Mouse (Mus musculus) urinary bladder, postnatal 4 days (tissue): ENCODE data around the gene Shroom1.

Experiments used
- DNase-seq, 2 experiments: peaks; one replicate each; pipeline ENCODE4 v3.0.0; 2021 to 2022; ENCODE audit warnings: low spot score in 2 of 2

The Shroom1 gene

DNA sequence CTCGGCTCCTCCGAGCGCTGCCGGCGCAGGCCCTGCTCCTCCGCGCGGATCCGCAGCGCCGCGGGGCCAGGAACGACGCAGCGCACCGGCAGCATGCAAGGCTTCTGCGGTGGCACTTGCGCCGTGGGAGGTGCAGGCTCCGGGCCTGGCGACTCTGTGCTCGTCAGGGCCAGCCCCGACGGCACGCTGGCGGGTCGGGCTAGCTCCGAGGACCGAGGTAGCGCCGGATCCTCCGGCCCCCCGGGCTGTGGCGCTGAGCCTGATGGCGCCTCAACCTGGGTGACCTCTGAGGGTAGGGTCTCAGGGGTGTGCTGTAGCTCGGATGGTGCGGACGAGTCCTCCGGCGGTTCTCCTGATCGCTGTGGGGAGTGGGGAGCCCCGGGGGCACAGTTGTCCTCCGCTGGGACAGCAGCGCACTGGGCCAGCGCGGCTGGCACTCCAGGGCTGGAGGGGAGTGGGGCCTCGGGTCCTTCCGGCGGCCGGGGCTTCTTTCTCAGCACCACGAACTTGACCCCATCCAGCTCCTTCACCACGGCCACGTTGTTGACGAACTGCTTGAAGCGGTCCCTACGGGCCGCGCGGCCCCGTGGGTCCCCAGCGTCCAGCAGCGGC is 22.3 kb downstream of the Shroom1 start:
- no peak for DNase-seq

DNA sequence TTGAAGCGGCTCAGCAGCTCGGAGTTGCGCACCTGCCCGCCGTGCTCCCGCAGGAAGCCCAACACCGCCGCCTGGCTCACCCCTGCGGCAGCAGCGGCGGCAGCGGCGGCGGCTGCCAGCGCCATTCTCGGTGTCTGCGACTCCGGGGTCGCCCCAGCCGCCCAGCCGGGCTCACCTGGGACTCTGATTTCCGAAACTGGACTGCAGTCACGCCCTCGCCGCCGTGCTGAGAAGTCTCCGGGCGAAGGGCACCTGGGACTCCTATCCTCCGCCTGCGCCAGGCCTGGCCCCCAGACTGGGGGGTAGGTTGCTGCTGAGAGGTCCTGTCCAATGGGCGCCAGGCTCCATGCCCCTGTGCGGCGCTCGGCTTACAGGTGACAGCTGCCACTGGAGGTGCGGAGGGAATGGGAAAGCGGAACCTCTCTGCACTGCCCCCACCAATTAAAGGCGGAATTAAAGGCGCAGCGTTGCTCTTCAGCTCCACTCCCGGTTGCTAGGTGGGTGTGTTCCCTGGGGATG is 22.8 kb downstream of the Shroom1 start, which contains the start of the genes Gm9945 and Sowaha:
Gm9945 (plus strand) TSS at position 384 of the 519 bp plus-strand sequence.
Sowaha (minus strand) TSS at position 492 of the 519 bp plus-strand sequence.
- DNase-seq, result peak in 1 of 2 experiments; percentile 27

DNA sequence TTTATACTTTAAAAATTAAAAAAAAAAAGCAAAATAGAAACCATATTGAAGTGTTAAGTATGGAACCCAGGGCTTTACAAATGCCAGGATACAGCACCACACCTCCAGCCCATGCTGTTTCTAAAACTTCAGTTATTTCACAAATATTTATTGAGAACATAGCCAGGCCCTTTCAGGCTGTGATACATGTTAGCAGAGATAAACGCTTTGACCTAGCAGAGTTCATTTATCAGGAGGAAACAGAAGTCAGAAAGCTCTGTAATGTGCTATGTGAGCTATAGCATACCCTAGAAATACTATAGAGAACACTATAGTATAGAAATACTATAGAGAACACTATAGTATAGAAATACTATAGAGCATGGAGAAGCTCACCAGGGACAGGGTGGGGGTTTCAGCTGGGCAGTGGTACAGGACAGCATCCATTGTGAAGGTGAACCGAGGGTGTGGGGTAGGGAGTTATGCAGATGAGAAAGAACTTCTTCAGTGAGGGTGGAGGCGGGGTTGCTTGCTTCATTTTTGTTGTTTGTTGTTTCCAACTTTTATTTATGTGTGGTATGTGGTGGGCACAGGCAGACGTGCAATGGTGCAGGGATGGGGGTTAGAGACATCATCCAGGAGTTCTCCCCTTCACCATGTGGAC is 24.2 kb downstream of the Shroom1 start:
- no peak for DNase-seq

DNA sequence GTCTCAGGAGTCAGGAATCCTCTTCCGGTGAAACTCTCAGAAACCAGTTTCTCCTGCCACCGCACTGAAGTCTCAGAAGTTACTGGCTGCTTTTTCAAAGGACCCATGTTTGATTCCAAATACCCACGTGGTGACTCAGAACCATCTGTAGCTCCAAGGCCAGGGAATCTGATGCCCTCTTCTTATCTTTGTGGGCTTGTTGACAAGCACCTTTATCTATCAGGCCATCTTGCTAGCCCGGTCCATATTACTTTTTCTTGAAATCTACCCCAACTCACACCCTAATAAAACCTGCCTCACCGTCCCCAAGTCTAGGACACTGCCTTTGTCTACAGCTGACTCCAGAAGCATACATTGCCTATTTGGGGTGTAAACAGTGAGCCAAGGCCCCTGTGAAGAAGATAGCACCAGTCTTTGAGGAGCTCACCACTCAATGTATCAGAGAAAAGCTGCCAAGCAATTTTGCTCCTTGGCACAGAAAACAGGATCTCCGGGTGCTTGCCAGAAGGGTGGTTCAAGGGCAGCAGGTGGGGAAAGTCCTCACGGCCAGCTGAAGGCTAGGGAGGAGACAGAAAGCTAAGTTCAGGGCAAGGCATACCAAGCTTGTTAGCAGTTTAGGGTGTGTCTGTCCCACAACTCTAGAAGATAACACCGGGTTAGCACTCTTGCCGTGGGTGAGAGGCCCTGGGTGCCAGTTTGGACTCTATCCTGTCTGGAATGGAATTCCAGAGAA is 26.3 kb downstream of the Shroom1 start:
- peak in 1 of 2 experiments; percentile 30 for DNase-seq

DNA sequence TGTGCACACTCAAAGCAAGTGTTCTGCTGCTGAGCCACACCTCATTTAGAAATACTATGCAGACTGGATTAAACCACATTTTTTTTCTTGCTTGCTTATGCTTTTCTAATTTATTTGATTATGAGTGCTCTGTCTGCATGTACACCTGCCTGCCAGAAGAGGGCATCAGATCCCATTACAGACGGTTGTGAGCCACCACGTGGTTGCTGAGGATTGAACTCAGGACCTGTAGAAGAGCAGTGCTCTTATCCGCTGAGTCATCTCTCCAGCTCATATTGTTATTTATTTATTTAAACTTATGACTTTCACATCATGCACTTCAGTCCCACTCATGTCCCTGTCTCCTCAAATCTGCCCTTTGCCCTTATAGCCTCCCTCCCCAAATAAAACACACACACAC is 28.7 kb downstream of the Shroom1 start:
- DNase-seq, result no peak

DNA sequence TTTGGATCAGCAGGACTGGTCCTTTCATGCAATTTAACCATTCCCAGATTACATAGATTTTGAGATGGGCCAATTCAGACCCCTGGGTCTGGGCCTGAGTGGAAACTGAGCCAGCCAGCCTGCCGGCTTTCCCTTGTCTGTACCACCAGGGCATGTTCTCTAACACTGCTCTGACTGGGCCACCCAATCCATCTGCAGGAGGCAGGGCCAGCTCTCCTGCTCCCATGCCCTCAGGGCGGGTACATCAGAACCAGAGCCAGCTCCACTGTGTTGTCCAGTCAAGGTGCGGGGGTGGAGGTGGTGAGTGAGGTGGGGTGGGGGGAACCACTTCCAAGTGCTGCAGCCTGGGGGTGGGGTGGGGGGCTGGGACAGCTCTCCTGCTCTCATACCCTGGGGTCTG is 29.3 kb downstream of the Shroom1 start:
- no peak for DNase-seq

DNA sequence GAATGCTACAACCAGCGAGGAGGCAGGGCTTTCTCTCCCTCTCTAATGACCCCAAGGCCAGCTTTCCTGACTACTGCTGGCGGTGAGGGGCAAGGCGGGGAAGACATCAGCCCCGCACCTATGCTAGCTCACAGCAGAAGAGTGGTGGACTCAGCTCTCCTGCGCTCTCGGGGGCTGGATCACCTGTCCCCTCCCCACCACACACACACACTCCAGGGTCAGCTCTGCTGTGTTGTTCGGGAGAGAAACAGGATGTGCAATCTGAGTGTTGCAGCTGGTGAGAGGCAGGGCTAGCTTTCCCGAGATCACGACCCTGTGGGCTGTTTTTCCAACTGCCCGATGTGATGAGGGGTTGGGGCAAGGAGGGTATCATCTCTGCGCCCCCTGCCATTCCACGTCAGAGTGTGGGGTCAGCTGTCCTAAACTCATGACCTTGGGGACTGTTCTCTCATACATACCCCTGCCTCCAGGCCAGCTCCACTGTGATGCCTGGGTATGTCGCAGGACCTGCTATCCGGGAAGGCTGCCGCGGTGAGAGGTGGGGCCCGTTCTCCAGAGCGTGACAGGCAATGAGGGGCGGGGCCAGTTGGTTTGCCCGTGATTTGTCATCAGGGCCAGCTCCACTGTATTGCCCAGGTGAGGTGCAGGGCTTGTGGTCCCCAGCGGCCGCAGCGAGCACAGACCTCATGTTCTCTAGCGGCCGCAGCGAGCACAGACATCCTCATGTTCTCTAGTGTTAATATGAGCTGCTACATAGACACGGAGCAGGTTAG is 30.0 kb downstream of the Shroom1 start:
- DNase-seq, result peak in 1 of 2 experiments; percentile 46

DNA sequence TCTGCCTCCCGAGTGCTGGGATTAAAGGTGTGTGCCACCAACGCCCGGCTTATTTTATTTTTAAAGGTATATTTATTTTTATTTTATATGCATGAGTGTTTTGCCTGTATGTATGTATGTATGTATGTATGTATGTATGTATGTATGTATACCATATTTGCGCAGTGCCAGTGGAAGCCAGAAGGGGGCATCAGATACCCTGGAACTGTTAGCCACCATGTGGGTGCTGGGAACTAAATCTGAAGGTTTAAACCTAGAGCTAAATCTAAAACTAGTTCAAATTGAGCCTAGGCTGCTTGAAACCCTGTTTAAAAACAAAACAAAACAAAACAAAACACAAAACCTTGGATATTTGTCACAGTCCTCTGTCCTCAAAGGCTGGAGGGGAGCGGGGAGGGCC is 32.0 kb downstream of the Shroom1 start:
- no peak for DNase-seq

DNA sequence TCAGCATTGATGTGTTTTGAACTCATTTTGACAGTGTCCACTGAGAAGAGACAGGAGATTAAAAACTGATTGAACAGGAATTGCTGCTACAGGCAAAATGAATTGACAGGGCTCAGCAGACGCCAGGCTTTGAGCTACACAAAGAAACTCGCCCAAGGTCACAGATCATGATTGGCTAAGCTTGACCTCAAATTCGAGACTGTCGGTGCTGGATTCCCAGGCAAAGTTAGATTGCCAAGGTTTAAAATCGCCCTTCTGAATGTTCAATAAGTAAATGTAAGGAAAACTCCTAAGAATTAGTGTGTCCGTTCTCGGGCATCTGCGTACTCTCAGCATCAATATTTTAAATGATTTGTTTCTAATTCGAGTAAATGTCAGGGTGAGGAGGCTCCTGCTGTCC is 32.4 kb downstream of the Shroom1 start:
- DNase-seq, result no peak

DNA sequence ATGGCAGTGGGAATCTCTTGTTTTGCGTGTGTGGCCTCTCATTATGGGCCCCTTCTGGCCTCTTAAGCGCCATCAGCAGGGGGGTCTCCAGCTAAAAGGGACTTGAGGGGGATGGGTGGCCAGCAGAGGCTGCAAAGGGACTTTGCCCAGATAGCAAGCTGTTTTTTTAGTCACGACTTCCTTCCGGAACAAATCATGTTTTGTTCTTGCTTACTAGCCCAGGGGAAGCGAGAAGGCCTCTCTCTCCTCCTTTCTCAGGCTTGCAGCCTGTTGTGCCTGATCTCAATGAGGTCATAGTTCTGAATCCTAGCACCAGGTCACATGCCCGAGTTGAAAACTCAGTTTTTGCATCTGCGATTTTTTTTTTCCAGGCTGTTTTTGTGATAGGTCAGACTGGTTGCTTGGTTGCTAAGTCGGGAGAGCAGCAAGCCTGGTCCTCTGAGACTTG is 35.0 kb downstream of the Shroom1 start:
- no peak for DNase-seq

DNA sequence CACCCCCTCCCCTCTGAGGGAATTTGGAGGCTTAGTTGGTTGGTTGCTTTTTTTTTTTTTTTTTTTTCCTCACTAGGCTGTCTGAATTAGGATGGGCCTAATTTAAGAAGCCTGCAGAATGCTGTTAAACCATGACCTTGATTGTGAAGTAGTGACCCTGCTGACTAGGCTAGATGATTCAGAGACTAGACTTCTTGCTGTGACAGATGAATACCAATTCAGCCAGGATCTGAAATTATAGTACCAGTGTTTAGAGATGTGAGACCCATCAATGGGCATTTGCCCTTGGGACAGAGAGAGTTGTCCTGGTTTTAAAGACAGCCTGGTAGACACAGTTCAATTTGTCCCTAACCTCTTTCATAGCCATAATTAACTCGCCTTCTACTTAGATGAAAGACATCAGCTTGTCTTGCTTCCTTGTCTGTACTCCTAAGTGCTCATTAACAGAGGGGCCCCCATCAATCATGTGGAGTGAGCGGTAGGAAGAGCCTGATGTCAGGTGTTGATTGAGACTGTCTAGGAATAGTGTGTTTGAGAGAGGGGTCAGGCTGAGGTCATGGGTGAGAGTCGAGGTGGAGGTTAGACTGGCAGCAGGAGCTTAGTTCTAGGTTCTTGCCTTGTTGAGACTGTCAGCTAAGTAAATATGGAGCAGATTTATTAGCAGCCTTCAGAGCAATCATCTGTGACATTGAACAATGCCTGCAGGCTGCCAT is 36.4 kb downstream of the Shroom1 start:
- DNase-seq, result no peak

DNA sequence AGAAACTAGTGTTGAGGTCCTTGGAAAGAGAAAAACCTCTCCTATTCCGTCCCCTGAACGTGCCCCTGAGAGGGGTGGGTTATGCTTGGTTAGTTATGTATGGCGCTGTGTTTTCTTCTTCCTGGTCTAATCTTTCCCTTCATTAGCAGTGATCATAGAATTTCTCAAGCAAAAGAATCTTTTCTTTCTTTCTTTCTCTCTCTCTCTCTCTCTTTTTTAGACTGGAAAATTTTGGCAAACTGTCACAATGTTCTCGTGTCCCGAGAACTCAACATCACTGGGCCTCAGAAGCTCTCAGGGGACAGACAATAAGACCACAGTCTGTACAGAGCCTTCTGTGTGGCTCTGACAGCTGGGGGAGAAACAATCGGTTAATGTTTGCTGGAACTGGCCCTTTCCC is 38.4 kb downstream of the Shroom1 start:
- DNase-seq, result no peak

DNA sequence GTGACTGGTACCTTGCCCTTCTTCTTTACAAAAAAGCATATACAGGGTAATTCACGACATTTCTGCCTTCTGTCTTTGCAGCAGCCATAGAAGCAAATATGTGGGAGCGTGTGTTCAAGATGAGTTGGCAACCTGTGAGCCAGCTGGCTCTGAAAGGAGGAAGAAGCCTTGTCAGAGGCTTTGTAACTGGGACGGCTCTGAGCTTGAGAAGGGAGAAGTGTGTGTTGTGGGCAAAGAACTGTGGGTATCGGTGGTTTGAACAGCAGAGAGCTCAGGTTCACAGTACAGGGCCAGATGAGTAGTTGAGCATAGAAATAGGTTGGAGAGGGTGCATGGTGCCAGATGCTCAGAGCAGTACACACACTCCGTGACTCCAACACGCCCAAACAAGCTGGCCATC is 39.9 kb downstream of the Shroom1 start:
- no peak for DNase-seq

DNA sequence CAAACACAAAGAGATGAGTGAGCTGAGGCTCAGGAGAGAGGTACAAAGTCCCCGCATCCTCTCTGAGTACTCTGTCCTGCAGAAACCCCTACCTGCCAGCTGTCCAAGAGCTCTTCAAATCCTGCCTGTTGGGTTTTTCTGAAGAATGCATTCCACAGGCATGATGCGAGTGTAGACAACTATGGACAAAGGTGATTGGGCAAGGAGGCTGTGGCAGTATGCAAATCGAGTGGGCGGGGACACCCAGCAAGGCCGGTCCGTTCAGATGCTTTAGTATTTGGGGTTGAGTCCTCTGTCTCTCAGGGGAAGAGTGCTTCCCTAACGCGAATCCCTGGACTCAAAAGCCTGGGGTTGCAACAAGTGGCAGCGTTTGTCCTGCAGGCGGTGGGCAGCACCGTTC is 43.6 kb downstream of the Shroom1 start:
- DNase-seq, result peak in 1 of 2 experiments; percentile 47

DNA sequence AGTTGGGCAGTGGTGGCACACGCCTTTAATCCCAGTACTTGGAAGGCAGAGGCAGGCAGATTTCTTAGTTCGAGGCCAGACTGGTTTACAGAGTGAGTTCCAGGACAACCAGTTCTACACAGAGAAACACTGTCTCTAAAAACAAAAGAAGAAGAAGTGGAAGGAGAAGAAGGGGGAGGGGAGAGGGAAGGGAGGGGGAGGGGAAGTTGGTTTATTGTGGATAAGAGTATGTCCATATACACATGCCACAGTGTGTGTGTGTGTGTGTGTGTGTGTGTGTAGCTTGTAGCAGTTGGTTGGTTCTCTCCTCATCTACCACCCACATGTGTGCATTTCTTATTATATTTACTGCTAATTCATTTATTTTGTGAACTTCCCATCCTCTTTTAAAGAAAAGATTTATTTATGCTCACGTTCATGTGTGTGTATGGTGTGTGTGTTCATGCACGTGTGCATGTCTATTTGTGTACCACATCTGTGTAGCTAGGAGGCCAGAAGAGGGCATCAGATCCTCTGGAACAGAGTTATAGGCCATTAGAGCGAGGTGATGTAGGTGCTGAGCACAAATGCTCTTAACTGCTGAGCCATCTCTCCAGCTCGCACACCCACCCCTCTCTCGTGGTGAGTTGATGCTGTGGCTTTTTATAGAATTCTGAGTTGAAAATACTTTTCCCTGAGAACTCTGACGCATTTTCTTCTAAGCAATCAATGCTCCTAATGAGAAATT is 45.2 kb downstream of the Shroom1 start:
- no peak for DNase-seq

DNA sequence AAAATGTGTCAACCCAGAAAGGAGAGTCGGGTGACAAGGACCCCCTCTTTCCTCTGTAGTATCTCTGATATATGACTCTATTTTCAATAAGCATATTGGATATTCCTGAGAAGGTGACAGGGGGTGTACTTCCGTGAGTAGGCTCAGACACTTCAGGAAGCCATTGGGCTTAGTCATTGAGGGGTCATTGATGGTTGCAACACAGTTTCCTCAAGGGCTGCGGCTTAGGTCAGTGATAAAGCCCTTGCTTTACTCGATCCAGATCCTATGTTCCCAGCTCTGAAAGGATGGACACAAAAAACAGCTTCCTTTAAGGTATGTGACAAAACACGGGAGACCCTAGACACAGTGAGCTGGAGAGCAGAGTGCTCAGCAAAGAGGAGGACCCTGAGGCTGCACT is 46.7 kb downstream of the Shroom1 start:
- DNase-seq, result no peak

DNA sequence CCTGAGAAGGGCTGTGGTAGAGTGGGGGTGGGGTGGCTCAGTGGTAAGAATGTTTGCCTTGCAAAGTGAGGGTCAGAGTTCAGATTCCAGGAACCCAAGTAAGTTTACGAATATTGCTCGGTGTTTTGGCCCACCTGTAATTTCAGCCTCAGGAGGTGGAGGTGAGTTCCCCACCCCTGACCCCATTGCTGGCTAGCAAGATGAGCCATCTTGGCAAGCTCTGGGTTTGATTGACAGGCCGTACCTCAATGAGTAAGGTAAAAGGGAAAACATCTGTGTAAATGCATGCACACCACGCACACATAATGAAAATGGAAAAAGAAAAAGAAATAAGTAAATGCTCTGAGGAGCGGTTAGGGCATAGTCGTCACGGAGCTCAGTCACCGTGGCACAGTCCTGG is 47.4 kb downstream of the Shroom1 start:
- no peak for DNase-seq

DNA sequence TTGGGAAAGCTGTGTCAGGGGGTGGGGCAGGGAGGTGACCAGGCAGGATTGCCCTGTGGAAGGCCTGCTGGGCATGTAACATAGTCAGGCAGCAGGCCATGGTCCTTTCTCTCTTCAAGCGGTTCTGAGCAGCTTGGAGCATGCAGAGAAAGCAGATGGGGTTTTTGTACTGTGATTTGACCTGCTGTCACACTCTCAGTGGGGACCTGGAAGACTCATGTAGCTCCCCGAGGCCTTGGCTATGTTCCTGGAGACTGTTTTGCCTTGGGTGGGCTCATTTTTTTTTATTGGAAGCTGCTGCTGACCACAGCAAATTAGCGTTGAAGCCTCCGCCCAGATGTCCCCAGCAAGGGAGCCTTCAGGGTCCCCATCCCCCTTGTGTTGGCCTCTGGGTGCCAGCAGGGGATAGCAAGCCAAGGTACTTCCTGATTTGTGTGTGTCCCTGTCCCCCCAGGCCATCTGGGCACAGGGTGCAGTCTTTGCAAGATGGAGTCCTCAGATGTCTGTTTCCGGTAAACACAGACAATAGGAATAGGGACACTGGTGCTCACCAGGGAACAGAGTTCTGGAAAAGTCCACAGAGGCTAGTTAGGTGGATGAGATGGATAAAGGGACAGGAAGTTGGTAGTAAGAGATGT is 48.1 kb downstream of the Shroom1 start:
- DNase-seq, result no peak

DNA sequence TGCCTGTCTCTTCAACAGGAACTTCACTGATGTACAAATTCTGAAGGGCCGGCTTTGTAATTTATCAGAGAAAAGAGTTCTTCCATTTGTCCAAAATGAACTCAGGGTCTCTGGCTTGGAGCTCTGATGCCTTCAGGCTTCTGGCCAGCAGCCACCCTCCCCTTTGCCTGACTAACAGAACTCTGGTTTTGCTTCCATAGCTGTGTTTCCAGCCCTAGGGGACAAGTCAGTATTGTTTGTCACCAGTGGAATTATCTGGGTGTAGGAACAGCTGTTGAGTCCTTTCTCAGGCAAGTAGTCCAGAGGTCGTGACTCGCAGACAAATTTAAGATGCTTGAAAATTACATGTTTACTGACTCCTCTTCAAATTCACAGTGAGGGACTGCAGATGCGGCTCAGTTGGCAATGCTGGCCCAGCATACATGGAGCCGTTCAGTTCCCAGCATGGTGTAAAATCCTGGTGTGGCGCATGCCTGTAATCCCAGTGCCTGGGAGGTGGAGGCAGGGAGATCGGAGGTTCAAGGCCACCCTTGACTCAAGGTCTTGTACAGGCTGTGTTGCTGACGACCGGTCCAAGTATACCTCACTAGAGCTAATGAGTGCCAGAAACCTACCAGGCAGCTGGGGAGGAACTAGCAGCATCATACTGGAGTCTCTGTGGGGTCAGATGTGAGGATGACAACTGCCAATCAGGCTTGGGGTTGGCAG is 50.2 kb downstream of the Shroom1 start:
- no peak for DNase-seq
